Mouse (Mus musculus): ENCODE results near the gene Dctn3.

Gene Dctn3

GRCm38 (mm10) chr4:41670836-41671235, 52.1 kb downstream of the Dctn3 start:
- no peak for DNase-seq

- DNase-seq, result no peak
These were observed 56.3 kb downstream of the Dctn3 start for GRCm38 (mm10) chr4:41666646-41667045.

GRCm38 (mm10) chr4:41665009-41665675, 57.8 kb downstream of the Dctn3 start:
- no peak for DNase-seq

Data from cerebellum, adult 11-12 months (tissue).